Mouse (Mus musculus): ENCODE results near the gene Zfp423.

The Zfp423 gene

GRCm38 (mm10) chr8:87665337-87665736, 294.1 kb downstream of the Zfp423 start:
- no peak for DNase-seq (ENCODE audit: low spot score in 2 of 2)

GRCm38 (mm10) chr8:87664217-87664509, 295.2 kb downstream of the Zfp423 start:
- DNase-seq (ENCODE audit: low spot score in 2 of 2): no peak

- peak in 1 of 2 experiments; percentile 84 for DNase-seq (ENCODE audit: low spot score in 2 of 2)
Measured at GRCm38 (mm10) chr8:87663349-87664216, 295.8 kb downstream of the Zfp423 start.

- no peak for DNase-seq (ENCODE audit: low spot score in 2 of 2)
Measured at GRCm38 (mm10) chr8:87662811-87663341, 296.5 kb downstream of the Zfp423 start.

- DNase-seq (ENCODE audit: low spot score in 2 of 2): no peak
Measured at GRCm38 (mm10) chr8:87662307-87662771, 297.1 kb downstream of the Zfp423 start.

- DNase-seq (ENCODE audit: low spot score in 2 of 2): no peak
Measured at GRCm38 (mm10) chr8:87660916-87661910, 298.2 kb downstream of the Zfp423 start.

- DNase-seq (ENCODE audit: low spot score in 2 of 2): no peak
Measured at GRCm38 (mm10) chr8:87660029-87660915, 299.1 kb downstream of the Zfp423 start.

- no peak for DNase-seq (ENCODE audit: low spot score in 2 of 2)
Measured at GRCm38 (mm10) chr8:87657488-87657887, 301.9 kb downstream of the Zfp423 start.

GRCm38 (mm10) chr8:87656484-87657230, 302.7 kb downstream of the Zfp423 start:
- no peak for DNase-seq (ENCODE audit: low spot score in 2 of 2)

- DNase-seq (ENCODE audit: low spot score in 2 of 2): no peak
Measured at GRCm38 (mm10) chr8:87655946-87656345, 303.4 kb downstream of the Zfp423 start.

- DNase-seq (ENCODE audit: low spot score in 2 of 2): no peak
Measured at GRCm38 (mm10) chr8:87647781-87648180, 311.6 kb downstream of the Zfp423 start.

GRCm38 (mm10) chr8:87645829-87646483, 313.4 kb downstream of the Zfp423 start:
- no peak for DNase-seq (ENCODE audit: low spot score in 2 of 2)

GRCm38 (mm10) chr8:87645371-87645770, 314.0 kb downstream of the Zfp423 start:
- DNase-seq (ENCODE audit: low spot score in 2 of 2): no peak

- DNase-seq (ENCODE audit: low spot score in 2 of 2): no peak
Measured at GRCm38 (mm10) chr8:87640930-87641329, 318.5 kb downstream of the Zfp423 start.

GRCm38 (mm10) chr8:87636226-87636742, 323.1 kb downstream of the Zfp423 start:
- no peak for DNase-seq (ENCODE audit: low spot score in 2 of 2)

GRCm38 (mm10) chr8:87631776-87632175, 327.6 kb downstream of the Zfp423 start:
- DNase-seq (ENCODE audit: low spot score in 2 of 2): no peak

GRCm38 (mm10) chr8:87629656-87630055, 329.7 kb downstream of the Zfp423 start:
- DNase-seq (ENCODE audit: low spot score in 2 of 2): no peak

GRCm38 (mm10) chr8:87621181-87621580, 338.2 kb downstream of the Zfp423 start:
- DNase-seq (ENCODE audit: low spot score in 2 of 2): no peak

GRCm38 (mm10) chr8:87620225-87620624, 339.2 kb downstream of the Zfp423 start:
- DNase-seq (ENCODE audit: low spot score in 2 of 2): no peak

- DNase-seq (ENCODE audit: low spot score in 2 of 2): no peak
Measured at GRCm38 (mm10) chr8:87619529-87619928, 339.9 kb downstream of the Zfp423 start.
